Mouse (Mus musculus) cortical plate, adult 2 months (tissue): ENCODE measurements at regions not wholly inside any gene's neighbourhood (a gene's known extent, or its start where the extent isn't known, plus 50 kb on each side); places are given as distances from the start of the nearest gene placed in this dataset.

Experiments
- CTCF ChIP-seq: fragments of 200-500 bp; IDR thresholded peaks from 2 replicates; pipeline ENCODE4 v1.5.1; 2011; ENCODE audit warnings: mild to moderate bottlenecking, control low read depth, low read length; ENCODE audit not compliant: insufficient read depth; ENCODE audit errors: extremely low read depth
- POLR2A ChIP-seq: fragments of 200-500 bp; IDR thresholded peaks from 2 replicates; pipeline ENCODE4 v1.6.1; 2011; ENCODE audit warnings: mild to moderate bottlenecking, low read length, control low read depth; ENCODE audit not compliant: insufficient read depth; ENCODE audit errors: extremely low read depth

DNA sequence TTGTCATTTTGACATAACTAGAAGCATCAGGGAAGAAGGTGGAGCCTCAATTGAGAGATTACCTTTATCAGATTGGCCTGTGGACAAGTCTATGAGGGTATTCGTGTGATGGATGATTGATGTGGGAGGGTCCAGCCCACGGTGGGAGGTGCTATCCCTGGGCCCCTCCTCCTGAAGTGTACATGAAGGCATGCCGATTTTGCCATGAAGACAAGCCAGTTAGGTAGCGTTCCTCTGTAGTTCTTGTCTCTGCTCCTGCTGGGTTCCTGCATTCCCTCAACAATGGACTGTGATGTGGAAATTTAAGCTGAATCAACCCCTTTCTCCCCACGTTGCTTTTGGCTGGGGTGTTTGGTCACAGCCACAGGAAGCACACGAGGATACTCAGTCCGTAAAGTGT is 317.5 kb downstream of the Gm49356 start:
- TF ChIP-seq CTCF: no peak
- TF ChIP-seq POLR2A: no peak
